In the genomic region with DNA sequence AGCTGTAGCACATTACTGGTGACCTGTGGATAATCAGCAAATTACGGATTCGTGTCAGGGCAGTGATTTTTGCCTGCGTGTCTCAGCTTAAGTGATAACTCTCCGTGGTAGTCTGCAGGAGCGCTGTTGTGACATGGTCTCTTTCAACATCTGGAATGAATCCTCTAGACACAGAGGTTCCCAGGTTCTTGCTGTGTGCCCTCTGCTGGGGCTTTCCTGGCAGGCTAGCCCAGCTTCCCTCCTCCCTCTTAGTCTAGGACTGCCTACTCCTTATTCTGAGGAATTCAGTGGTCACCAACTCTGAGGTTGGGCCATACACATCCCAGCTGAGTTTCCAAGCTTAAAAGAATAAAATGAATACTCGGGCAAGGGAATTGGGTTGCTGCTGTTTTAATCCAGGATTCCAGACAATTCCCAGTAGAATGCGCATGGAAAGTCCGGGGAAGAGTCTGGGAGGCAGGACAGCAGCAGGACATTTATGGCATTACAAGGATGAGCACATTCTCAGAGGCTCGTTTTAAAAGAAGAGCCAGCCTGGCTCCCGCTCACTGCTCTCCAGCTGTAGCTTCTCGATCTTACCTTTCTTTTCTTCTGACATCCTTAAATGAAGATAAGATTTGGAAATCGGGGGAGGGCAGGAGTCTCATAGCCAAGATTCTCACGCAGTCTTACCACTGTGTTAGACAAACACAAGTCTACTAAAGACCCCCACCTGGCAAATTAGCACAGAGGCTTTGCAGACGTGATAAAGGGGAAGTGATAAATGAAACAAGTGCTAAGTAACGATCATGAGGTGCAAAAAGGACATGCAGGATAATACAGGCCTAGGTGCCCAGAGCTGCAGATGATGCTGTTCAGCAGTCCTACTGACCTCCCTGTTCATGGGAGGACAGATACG, we compare ENCODE assay signal across 13 mouse cellular contexts.
DNase-seq lines count a peak whose midpoint lies in the region; ATAC-seq and TF ChIP-seq lines count a peak whose summit lies in the region.
"Had no signal": no experiment of that assay in that cellular context is flagged by ENCODE, and none has a peak within 500 bp of the region (broad histone marks: within the 10 kb centered on the region; RNA-seq: fewer than 3 reads in every experiment).

No protein-coding gene starts in this region.

- no peak overlapping the region for H3K4me3 ChIP-seq in kidney, postnatal 0 days (replicated peaks; ENCODE audit: low read depth, low read length)
- no peak overlapping the region for H3K4me3 ChIP-seq in kidney, embryonic 14.5 days (ENCODE audit: low read length)
- H3K4me3 ChIP-seq in heart, embryonic 15.5 days: no peak overlapping the region
- H3K4me3 ChIP-seq in neural tube, embryonic 15.5 days (replicated peaks): no peak overlapping the region
- H3K4me3 ChIP-seq: erythroblast, embryonic 14.5 days; liver, embryonic 13.5 days had no signal

- peaks cover 22% of the 10 kb centered on the region for H3K4me1 ChIP-seq in kidney, postnatal 0 days (replicated peaks; ENCODE audit: insufficient read depth, low read length)
- peaks cover 18% of the 10 kb centered on the region for H3K4me1 ChIP-seq in kidney, embryonic 14.5 days (ENCODE audit: control insufficient read depth, insufficient read depth, low read length)
- H3K4me1 ChIP-seq in heart, embryonic 15.5 days (replicated peaks): peaks cover 57% of the 10 kb centered on the region
- peaks cover 38% of the 10 kb centered on the region for H3K4me1 ChIP-seq in neural tube, embryonic 15.5 days

- H3K4me2 ChIP-seq in kidney, postnatal 0 days (ENCODE audit: low read length): no peak overlapping the region
- no peak overlapping the region for H3K4me2 ChIP-seq in kidney, embryonic 14.5 days (replicated peaks; ENCODE audit: low read depth, low read length)
- H3K4me2 ChIP-seq in heart, embryonic 15.5 days: no peak overlapping the region
- no peak overlapping the region for H3K4me2 ChIP-seq in neural tube, embryonic 15.5 days
- H3K4me2 ChIP-seq: liver, embryonic 13.5 days had no signal

- WGBS in kidney, postnatal 0 days: 67% methylated on average over 16 of the region's 16 CpGs
- 58% methylated on average over 16 of the region's 16 CpGs for WGBS in kidney, embryonic 14.5 days
- WGBS in heart, embryonic 15.5 days: 41% methylated on average over 16 of the region's 16 CpGs
- 46% methylated on average over 16 of the region's 16 CpGs for WGBS in neural tube, embryonic 15.5 days

- DNase-seq in kidney, postnatal 0 days (ENCODE audit: low spot score): no peak
- DNase-seq in cerebellum, postnatal 14 days: no peak
- DNase-seq in left cerebral cortex, postnatal 25 days (ENCODE audit: low spot score in 2 of 2): no peak
- DNase-seq: adrenal gland, postnatal 10 days; cerebellum, adult 11-12 months; gastrocnemius, postnatal 14 days; kidney, adult 9 months; liver, embryonic 13.5 days had no signal

- no peak overlapping the region for H3K27ac ChIP-seq in kidney, postnatal 0 days
- H3K27ac ChIP-seq in kidney, embryonic 14.5 days (ENCODE audit: low read depth, low read length): no peak overlapping the region
- H3K27ac ChIP-seq in heart, embryonic 15.5 days: peak overlapping the region; percentile 22
- H3K27ac ChIP-seq in neural tube, embryonic 15.5 days (replicated peaks): no peak overlapping the region
- H3K27ac ChIP-seq: liver, embryonic 13.5 days had no signal

- peak; percentile 14; the same call in 1 of the 2 replicates for TF ChIP-seq CTCF in kidney, postnatal 0 days (IDR thresholded peaks at IDR 0.05; ENCODE audit: low read depth)

- no peak overlapping the region for H3K9ac ChIP-seq in kidney, postnatal 0 days (ENCODE audit: low read depth, low read length)
- H3K9ac ChIP-seq in kidney, embryonic 14.5 days (ENCODE audit: low read depth, low read length): no peak overlapping the region
- H3K9ac ChIP-seq in heart, embryonic 15.5 days: 0 out of 2 replicates have a peak overlapping the region, but pooled peaks have one; percentile 25
- no peak overlapping the region for H3K9ac ChIP-seq in neural tube, embryonic 15.5 days (replicated peaks)
- H3K9ac ChIP-seq: liver, embryonic 13.5 days had no signal

- H3K36me3 ChIP-seq in kidney, postnatal 0 days (ENCODE audit: insufficient read depth, low read length): no peaks in the 10 kb centered on the region
- no peaks in the 10 kb centered on the region; the same call in 1 of the 2 replicates for H3K36me3 ChIP-seq in kidney, embryonic 14.5 days (ENCODE audit: control insufficient read depth, insufficient read depth, low read length)
- no peaks in the 10 kb centered on the region for H3K36me3 ChIP-seq in heart, embryonic 15.5 days
- H3K36me3 ChIP-seq in neural tube, embryonic 15.5 days: no peaks in the 10 kb centered on the region

- ATAC-seq in kidney, postnatal 0 days (replicated peaks; ENCODE audit: low FRiP score, low read depth): no peak
- no peak for ATAC-seq in kidney, embryonic 14.5 days (ENCODE audit: low FRiP score, low TSS enrichment)
- peak; percentile 33 for ATAC-seq in common myeloid progenitor, adult 5-6 weeks (replicated peaks; ENCODE audit: low read depth, poor library complexity, severe bottlenecking)
- no peak for ATAC-seq in heart, embryonic 15.5 days (replicated peaks; ENCODE audit: insufficient number of reproducible peaks, insufficient read depth, low FRiP score, low read depth)
- 0 out of 2 replicates have a peak, but pooled peaks have one; percentile 18 for ATAC-seq in neural tube, embryonic 15.5 days (ENCODE audit: low FRiP score)

- H3K27me3 ChIP-seq in kidney, postnatal 0 days (ENCODE audit: insufficient read depth, low read length): no peaks in the 10 kb centered on the region
- no peaks in the 10 kb centered on the region for H3K27me3 ChIP-seq in kidney, embryonic 14.5 days (ENCODE audit: control insufficient read depth, insufficient read depth, low read length)
- no peaks in the 10 kb centered on the region for H3K27me3 ChIP-seq in heart, embryonic 15.5 days
- H3K27me3 ChIP-seq in neural tube, embryonic 15.5 days (replicated peaks): no peaks in the 10 kb centered on the region
- H3K27me3 ChIP-seq: liver, embryonic 13.5 days had no signal

- intact Hi-C loops in left cerebral cortex, postnatal 25 days (cut with DNase I): no loop called here

- H3K9me3 ChIP-seq in kidney, postnatal 0 days (replicated peaks; ENCODE audit: low read length): no peaks in the 10 kb centered on the region
- no peaks in the 10 kb centered on the region for H3K9me3 ChIP-seq in kidney, embryonic 14.5 days (ENCODE audit: control insufficient read depth, low read length)
- no peaks in the 10 kb centered on the region for H3K9me3 ChIP-seq in heart, embryonic 15.5 days (replicated peaks)
- H3K9me3 ChIP-seq in neural tube, embryonic 15.5 days (replicated peaks): no peaks in the 10 kb centered on the region
- H3K9me3 ChIP-seq: liver, embryonic 13.5 days had no signal

Comparison
In these comparisons a context has a peak if more than half of its experiments do, and no peak if none do; other contexts are left out.
1. ATAC-seq: peak in common myeloid progenitor, adult 5-6 weeks (single experiment) and neural tube, embryonic 15.5 days (single experiment); none in kidney, postnatal 0 days (single experiment), kidney, embryonic 14.5 days (single experiment) and heart, embryonic 15.5 days (single experiment).